Mouse (Mus musculus): ENCODE results near the gene Fnbp1. TPM values are rescaled to one million over a fixed set of nuclear protein-coding genes. Genes with fewer than 3 reads are reported as not detected.
A peak's percentile ranks its signal among the peaks of the same experiment; 100 is the strongest.

Fnbp1 gene
- polyA plus RNA-seq, 1 experiment from 2014 or later, result 20.3 TPM

DNA sequence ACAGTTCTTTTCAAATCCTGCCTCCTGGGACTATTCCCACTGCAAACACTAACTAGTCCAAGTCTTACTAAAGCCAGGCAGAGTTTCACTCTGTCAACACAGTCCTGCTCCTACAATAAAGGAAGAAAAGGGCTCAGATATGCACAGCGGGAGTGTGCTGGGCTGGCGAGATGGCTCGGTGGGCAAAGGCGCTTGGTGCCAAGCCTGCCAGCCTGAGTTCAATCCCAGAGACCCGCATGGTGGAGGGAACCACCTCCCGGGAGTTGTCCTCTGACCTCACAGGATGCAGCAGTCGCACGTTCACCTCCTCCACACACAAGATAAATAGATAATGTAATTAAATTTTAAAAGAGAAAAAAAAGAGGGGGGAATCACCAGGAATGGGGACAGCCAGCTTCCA lies 38.5 kb downstream of the Fnbp1 start:
- Histone ChIP-seq H3K9me3 (no peaks in the 10 kb centered on the region), H3K27me3 (replicated peaks) (no peaks in the 10 kb centered on the region), H3K4me3 (no peak overlapping the region), H3K4me1 (peaks cover 12% of the 10 kb centered on the region), H3K36me3 (peaks cover 5% of the 10 kb centered on the region; the same call in 1 of the 2 replicates), H3K9ac (no peak overlapping the region), H3K4me2 (replicated peaks) (no peak overlapping the region), H3K27ac (no peak overlapping the region)
- WGBS, result 77% methylated on average over 8 of the region's 8 CpGs
- ATAC-seq (ENCODE audit: low FRiP score, low read depth), result no peak

GRCm38 (mm10) chr2:31101285-31101684 lies 40.5 kb downstream of the Fnbp1 start:
- H3K4me2 ChIP-seq (replicated peaks), result no peak overlapping the region
- H3K4me3 ChIP-seq, result no peak overlapping the region
- H3K4me1 ChIP-seq, result 0 out of 2 replicates have a peak, but pooled peaks cover under 1% of the 10 kb centered on the region
- WGBS, result 96% methylated on average over 3 of the region's 3 CpGs
- H3K9me3 ChIP-seq, result no peaks in the 10 kb centered on the region
- H3K27ac ChIP-seq, result no peak overlapping the region
- H3K27me3 ChIP-seq (replicated peaks), result no peaks in the 10 kb centered on the region
- H3K36me3 ChIP-seq, result peaks cover 9% of the 10 kb centered on the region; the same call in 1 of the 2 replicates
- H3K9ac ChIP-seq, result no peak overlapping the region
- no peak for ATAC-seq (ENCODE audit: low FRiP score, low read depth)

DNA sequence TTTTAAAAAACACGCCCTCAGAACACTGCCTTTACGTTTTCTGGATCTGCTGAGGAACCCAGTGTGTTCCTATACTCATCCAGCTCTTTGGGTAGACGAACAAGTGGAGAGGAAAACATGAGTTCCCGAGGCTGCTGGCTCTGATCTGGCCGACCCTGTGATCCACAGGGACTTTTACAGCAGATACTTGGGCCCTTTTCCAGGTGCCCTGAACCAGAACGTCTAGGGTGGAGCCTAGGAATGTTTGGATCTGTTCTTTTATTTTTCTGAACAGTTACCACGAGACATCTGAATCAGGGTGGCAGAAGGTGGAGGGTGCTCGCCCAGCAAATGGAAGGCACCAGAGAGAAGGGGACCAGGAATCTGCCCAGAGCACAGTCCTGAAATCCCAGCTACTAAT lies 42.7 kb downstream of the Fnbp1 start:
- Histone ChIP-seq H3K27ac (no peak overlapping the region), H3K36me3 (peaks cover 10% of the 10 kb centered on the region; the same call in 1 of the 2 replicates), H3K4me1 (no peaks in the 10 kb centered on the region), H3K9ac (no peak overlapping the region), H3K9me3 (no peaks in the 10 kb centered on the region), H3K4me2 (replicated peaks) (no peak overlapping the region), H3K27me3 (replicated peaks) (no peaks in the 10 kb centered on the region), H3K4me3 (no peak overlapping the region)
- no peak for ATAC-seq (ENCODE audit: low FRiP score, low read depth)
- WGBS, result 83% methylated on average over 8 of the region's 8 CpGs

GRCm38 (mm10) chr2:31098616-31099015 lies 43.2 kb downstream of the Fnbp1 start:
- 96% methylated on average over 11 of the region's 11 CpGs for whole genome bisulfite sequencing
- H3K4me2 ChIP-seq (replicated peaks), result no peak overlapping the region

DNA sequence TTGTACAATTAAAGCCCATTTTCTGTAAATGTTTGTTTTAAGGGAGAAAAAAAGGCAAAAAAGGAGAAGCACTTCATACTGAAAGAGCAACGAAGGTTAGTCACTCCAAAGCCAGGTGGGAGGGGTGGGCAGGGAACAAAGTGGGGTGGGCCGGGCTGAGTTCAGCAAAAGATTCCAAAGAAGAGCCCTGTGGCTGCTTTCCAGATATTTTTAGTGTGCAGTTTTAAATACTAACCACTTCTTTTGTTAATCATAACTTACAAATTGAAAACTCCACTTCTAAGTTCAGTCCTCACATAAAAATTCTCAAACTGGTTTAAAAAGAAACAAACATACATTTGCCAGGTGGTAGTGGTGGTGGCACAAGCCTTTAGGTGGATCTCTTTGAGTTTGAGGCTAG lies 44.5 kb downstream of the Fnbp1 start:
- WGBS, result 91% methylated on average over 2 of the region's 2 CpGs
- no peaks in the 10 kb centered on the region for H3K27me3 ChIP-seq (replicated peaks)
- no peak for ATAC-seq (ENCODE audit: low FRiP score, low read depth)

More at GRCm38 (mm10) chr2:31098616-31099015, 43.2 kb downstream of the Fnbp1 start:
- no peaks in the 10 kb centered on the region for H3K4me1 ChIP-seq
- H3K4me3 ChIP-seq, result no peak overlapping the region
- no peaks in the 10 kb centered on the region for H3K27me3 ChIP-seq (replicated peaks)
- H3K9ac ChIP-seq, result no peak overlapping the region
- no peak for ATAC-seq (ENCODE audit: low FRiP score, low read depth)
- H3K9me3 ChIP-seq, result no peaks in the 10 kb centered on the region
- H3K36me3 ChIP-seq, result peaks cover 10% of the 10 kb centered on the region; the same call in 1 of the 2 replicates
- no peak overlapping the region for H3K27ac ChIP-seq

GRCm38 (mm10) chr2:31096119-31096518 lies 45.7 kb downstream of the Fnbp1 start:
- H3K9ac ChIP-seq, result no peak overlapping the region
- no peak overlapping the region for H3K4me3 ChIP-seq
- H3K4me2 ChIP-seq (replicated peaks), result no peak overlapping the region
- ATAC-seq (ENCODE audit: low FRiP score, low read depth), result no peak
- peaks cover 10% of the 10 kb centered on the region; the same call in 1 of the 2 replicates for H3K36me3 ChIP-seq
- no peak overlapping the region for H3K27ac ChIP-seq
- no peaks in the 10 kb centered on the region for H3K27me3 ChIP-seq (replicated peaks)
- H3K9me3 ChIP-seq, result no peaks in the 10 kb centered on the region
- WGBS, result 75% methylated on average over 15 of the region's 15 CpGs
- no peaks in the 10 kb centered on the region for H3K4me1 ChIP-seq

More for the DNA sequence above, 44.5 kb downstream of the Fnbp1 start:
- no peak overlapping the region for H3K27ac ChIP-seq
- H3K9ac ChIP-seq, result no peak overlapping the region
- no peaks in the 10 kb centered on the region for H3K4me1 ChIP-seq
- no peaks in the 10 kb centered on the region for H3K9me3 ChIP-seq
- no peak overlapping the region for H3K4me3 ChIP-seq
- H3K4me2 ChIP-seq (replicated peaks), result no peak overlapping the region
- peaks cover 10% of the 10 kb centered on the region; the same call in 1 of the 2 replicates for H3K36me3 ChIP-seq

GRCm38 (mm10) chr2:31094565-31094964 lies 47.2 kb downstream of the Fnbp1 start:
- H3K4me3 ChIP-seq, result no peak overlapping the region
- no peaks in the 10 kb centered on the region for H3K27me3 ChIP-seq (replicated peaks)
- no peaks in the 10 kb centered on the region for H3K4me1 ChIP-seq
- peaks cover 4% of the 10 kb centered on the region; the same call in 1 of the 2 replicates for H3K36me3 ChIP-seq
- H3K9me3 ChIP-seq, result no peaks in the 10 kb centered on the region
- 61% methylated on average over 5 of the region's 5 CpGs for WGBS
- H3K4me2 ChIP-seq (replicated peaks), result no peak overlapping the region
- ATAC-seq (ENCODE audit: low FRiP score, low read depth), result no peak
- no peak overlapping the region for H3K9ac ChIP-seq
- H3K27ac ChIP-seq, result no peak overlapping the region

DNA sequence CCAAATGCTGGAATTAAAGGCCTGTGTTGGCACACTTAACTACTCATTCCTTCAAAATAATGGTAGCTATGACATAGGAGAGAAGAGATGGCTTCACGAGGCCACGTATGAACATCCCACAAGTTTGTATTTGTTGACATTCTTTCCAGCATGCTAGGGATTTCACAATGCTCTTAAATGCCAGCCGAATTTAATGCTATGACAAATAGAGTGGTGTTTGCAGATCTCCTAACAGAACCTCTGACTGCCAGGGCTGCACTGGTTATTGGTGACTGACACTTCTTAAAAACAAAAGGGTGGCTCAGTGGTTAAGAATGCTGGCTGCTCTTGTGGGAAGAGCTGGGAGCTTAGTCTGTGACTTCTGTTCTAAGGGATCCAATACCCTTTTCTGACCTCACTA lies 48.9 kb downstream of the Fnbp1 start:
- Histone ChIP-seq H3K4me3 (no peak overlapping the region), H3K9me3 (no peaks in the 10 kb centered on the region), H3K27ac (no peak overlapping the region), H3K4me2 (replicated peaks) (no peak overlapping the region), H3K4me1 (peaks cover 10% of the 10 kb centered on the region), H3K36me3 (peaks cover 4% of the 10 kb centered on the region; the same call in 1 of the 2 replicates), H3K27me3 (replicated peaks) (no peaks in the 10 kb centered on the region), H3K9ac (no peak overlapping the region)
- ATAC-seq (ENCODE audit: low FRiP score, low read depth), result no peak
- WGBS, result 95% methylated on average over 3 of the region's 3 CpGs

- H3K9ac ChIP-seq, result no peak overlapping the region
- 57% methylated on average over 3 of the region's 3 CpGs for WGBS
- H3K36me3 ChIP-seq, result peaks cover under 1% of the 10 kb centered on the region; the same call in 1 of the 2 replicates
- H3K4me1 ChIP-seq, result peaks cover 16% of the 10 kb centered on the region
- H3K27me3 ChIP-seq (replicated peaks), result no peaks in the 10 kb centered on the region
- no peak for ATAC-seq (ENCODE audit: low FRiP score, low read depth)
- H3K4me2 ChIP-seq (replicated peaks), result no peak overlapping the region
- H3K9me3 ChIP-seq, result no peaks in the 10 kb centered on the region
- no peak overlapping the region for H3K27ac ChIP-seq
- no peak overlapping the region for H3K4me3 ChIP-seq
Observed at GRCm38 (mm10) chr2:31091182-31091581, 50.6 kb downstream of the Fnbp1 start.

DNA sequence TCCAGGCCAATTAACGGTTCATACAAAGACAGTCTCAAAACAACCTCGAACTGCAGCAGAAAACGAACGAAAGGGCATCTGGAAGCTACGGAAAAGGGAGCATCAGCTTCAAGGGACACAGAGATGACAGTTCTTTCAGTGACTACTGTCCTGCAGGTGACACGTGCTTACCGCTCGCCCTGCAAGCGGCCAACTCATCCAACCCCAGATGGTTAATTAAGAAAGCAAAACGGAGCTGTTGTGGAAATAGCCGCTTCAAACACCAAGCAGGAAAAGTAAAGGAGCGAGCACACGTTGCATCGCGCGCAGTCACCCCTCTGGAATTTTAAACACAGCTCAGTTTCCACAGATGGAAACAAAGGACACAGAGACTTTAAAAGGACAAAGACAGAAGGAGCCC lies 52.2 kb downstream of the Fnbp1 start:
- Histone ChIP-seq H3K27me3 (replicated peaks) (no peaks in the 10 kb centered on the region), H3K27ac (no peak overlapping the region), H3K4me1 (peaks cover 16% of the 10 kb centered on the region), H3K36me3 (no peaks in the 10 kb centered on the region), H3K9ac (no peak overlapping the region), H3K4me3 (no peak overlapping the region), H3K4me2 (replicated peaks) (no peak overlapping the region), H3K9me3 (no peaks in the 10 kb centered on the region)
- WGBS, result 76% methylated on average over 16 of the region's 16 CpGs
- no peak for ATAC-seq (ENCODE audit: low FRiP score, low read depth)

- H3K9ac ChIP-seq, result no peak overlapping the region
- ATAC-seq (ENCODE audit: low FRiP score, low read depth), result no peak
- H3K4me3 ChIP-seq, result no peak overlapping the region
- H3K4me1 ChIP-seq, result peaks cover 16% of the 10 kb centered on the region
- no peak overlapping the region for H3K4me2 ChIP-seq (replicated peaks)
- H3K27me3 ChIP-seq (replicated peaks), result no peaks in the 10 kb centered on the region
- 0 out of 2 replicates have a peak, but pooled peaks cover 5% of the 10 kb centered on the region for H3K9me3 ChIP-seq
- H3K36me3 ChIP-seq, result peaks cover 7% of the 10 kb centered on the region
- WGBS, result 82% methylated on average over 8 of the region's 8 CpGs
- no peak overlapping the region for H3K27ac ChIP-seq
Observed at GRCm38 (mm10) chr2:31088871-31089270, 52.9 kb downstream of the Fnbp1 start.

GRCm38 (mm10) chr2:31087663-31088661 lies 53.8 kb downstream of the Fnbp1 start:
- no peak for ATAC-seq (ENCODE audit: low FRiP score, low read depth)
- peaks cover 16% of the 10 kb centered on the region for H3K4me1 ChIP-seq
- H3K36me3 ChIP-seq, result peaks cover 7% of the 10 kb centered on the region
- H3K4me2 ChIP-seq (replicated peaks), result peak overlapping the region; percentile 29; the same call in 1 of the 2 replicates
- no peaks in the 10 kb centered on the region for H3K27me3 ChIP-seq (replicated peaks)
- no peak overlapping the region for H3K27ac ChIP-seq
- no peak overlapping the region for H3K9ac ChIP-seq
- H3K9me3 ChIP-seq, result 0 out of 2 replicates have a peak, but pooled peaks cover 5% of the 10 kb centered on the region
- WGBS, result 28% methylated on average over 11 of the region's 11 CpGs
- H3K4me3 ChIP-seq, result no peak overlapping the region
